Mouse (Mus musculus) neural tube, embryonic 15.5 days (tissue): ENCODE measurements around the gene Vps11. TPM values are rescaled to one million over a fixed set of nuclear protein-coding genes. Genes with fewer than 3 reads are reported as not detected.
"Not testable (repeated sequence)": the region's sequence is repeated elsewhere in the genome, so short reads cannot be mapped to it uniquely, and the experiment has no call there.

Source experiments
- ATAC-seq: fragments of 200-750 bp; cut with Nextera tagmentation; 2 replicates; pipeline ENCODE4 v1.8.0; 2017; ENCODE audit warnings: mild to moderate bottlenecking, moderate TSS enrichment, moderate library complexity; ENCODE audit not compliant: low FRiP score
- H3K27ac ChIP-seq: fragments of 300-500 bp; sonication (generic); replicated peaks from 2 replicates; pipeline ENCODE4 v1.5.1; 2015; ENCODE audit warnings: mild to moderate bottlenecking, inconsistent platforms
- H3K27me3 ChIP-seq: fragments of 300-500 bp; sonication (generic); replicated peaks from 2 replicates; pipeline ENCODE4 v1.6.1; 2015; ENCODE audit warnings: inconsistent platforms
- H3K36me3 ChIP-seq: fragments of 300-500 bp; sonication (generic); 2 replicates; pipeline ENCODE4 v1.6.1; 2015; ENCODE audit warnings: inconsistent platforms
- H3K4me1 ChIP-seq: fragments of 300-500 bp; sonication (generic); 2 replicates; pipeline ENCODE4 v1.6.1; 2015; ENCODE audit warnings: inconsistent platforms
- H3K4me2 ChIP-seq: fragments of 300-500 bp; sonication (generic); 2 replicates; pipeline ENCODE4 v1.6.1; 2015; ENCODE audit warnings: inconsistent platforms, mild to moderate bottlenecking, moderate library complexity
- H3K4me3 ChIP-seq: fragments of 300-500 bp; sonication (generic); replicated peaks from 2 replicates; pipeline ENCODE4 v1.5.1; 2015; ENCODE audit warnings: mild to moderate bottlenecking, inconsistent platforms
- H3K9ac ChIP-seq: fragments of 300-500 bp; sonication (generic); replicated peaks from 2 replicates; pipeline ENCODE4 v1.6.1; 2015; ENCODE audit warnings: mild to moderate bottlenecking, inconsistent platforms
- H3K9me3 ChIP-seq: fragments of 300-500 bp; sonication (generic); replicated peaks from 2 replicates; pipeline ENCODE4 v1.6.1; 2016; ENCODE audit warnings: inconsistent platforms
- WGBS: fragments of 180-500 bp; shearing (Covaris S2); methylation state at CpG from one replicate; pipeline ENCODE4 v1.1.7; 2015; ENCODE audit warnings: mixed read lengths; 5-methylcytosine and 5-hydroxymethylcytosine counted together
- polyA plus RNA-seq: library from polyadenylated mRNA; unstranded; fragments of >200 nt; fragmentation: Nextera tagmentation; extraction: Ambion mirVana; gene quantifications from 2 replicates; pipeline ENCODE4 v1.2.1, GENCODE M21; 2015

The Vps11 gene
- polyA plus RNA-seq, 1 experiment from 2014 or later, result 40.8 TPM

DNA sequence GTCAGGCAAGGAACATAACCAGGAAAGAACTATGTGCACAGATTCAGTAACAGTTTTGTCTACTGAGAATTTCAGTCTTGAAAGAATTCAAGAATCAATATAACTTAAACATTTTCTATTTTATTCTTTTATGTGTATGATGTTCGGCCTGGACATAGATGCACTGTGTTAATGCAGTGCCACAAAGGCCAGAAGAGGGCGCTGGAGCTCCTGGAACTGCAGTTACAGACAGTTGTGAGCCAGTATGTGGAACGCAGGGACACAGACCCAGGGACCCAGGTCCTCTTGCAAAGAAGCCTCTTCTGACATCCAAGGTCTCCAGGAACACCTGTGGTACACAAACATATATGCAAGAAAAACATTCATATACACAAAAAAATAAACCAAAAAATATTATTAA is 3.0 kb upstream of the Vps11 start:
- H3K4me2 ChIP-seq, result no peak overlapping the region
- no peaks in the 10 kb centered on the region for H3K9me3 ChIP-seq
- no peak overlapping the region for H3K4me3 ChIP-seq
- ATAC-seq, result no peak
- H3K36me3 ChIP-seq, result peaks cover 3% of the 10 kb centered on the region
- H3K9ac ChIP-seq, result no peak overlapping the region
- 67% methylated on average over 3 of the region's 3 CpGs for WGBS
- H3K27me3 ChIP-seq, result no peaks in the 10 kb centered on the region
- no peak overlapping the region for H3K27ac ChIP-seq
- H3K4me1 ChIP-seq, result peaks cover 8% of the 10 kb centered on the region

GRCm38 (mm10) chr9:44361931-44362330 is 461 bp upstream of the Vps11 start:
- H3K9ac ChIP-seq, result peak overlapping the region; percentile 62; the same call in 1 of the 2 replicates
- H3K27me3 ChIP-seq, H3K9me3 ChIP-seq: not testable (repeated sequence)
- peak; percentile 39; the same call in 1 of the 2 replicates for ATAC-seq
- 40% methylated on average over 4 of the region's 4 CpGs for WGBS
- H3K4me1 ChIP-seq, result peaks cover 11% of the 10 kb centered on the region
- H3K4me2 ChIP-seq, result peak overlapping the region; percentile 67
- peak overlapping the region; percentile 68 for H3K27ac ChIP-seq
- H3K36me3 ChIP-seq, result peaks cover 25% of the 10 kb centered on the region
- peak overlapping the region; percentile 57 for H3K4me3 ChIP-seq

GRCm38 (mm10) chr9:44357207-44357606 is 4.3 kb downstream of the Vps11 start:
- Histone ChIP-seq H3K27me3 (no peaks in the 10 kb centered on the region), H3K9ac (no peak overlapping the region), H3K27ac (no peak overlapping the region), H3K4me1 (peaks cover 11% of the 10 kb centered on the region), H3K4me3 (no peak overlapping the region), H3K9me3 (no peaks in the 10 kb centered on the region), H3K4me2 (no peak overlapping the region), H3K36me3 (peaks cover 72% of the 10 kb centered on the region)
- no peak for ATAC-seq
- WGBS, result 70% methylated on average over 4 of the region's 4 CpGs

GRCm38 (mm10) chr9:44353142-44353541 is 8.3 kb downstream of the Vps11 start:
- Histone ChIP-seq H3K27me3 (no peaks in the 10 kb centered on the region), H3K27ac (no peak overlapping the region), H3K4me2 (no peak overlapping the region), H3K4me1 (peaks cover 3% of the 10 kb centered on the region; the same call in 1 of the 2 replicates), H3K4me3 (no peak overlapping the region), H3K9ac (no peak overlapping the region), H3K9me3 (no peaks in the 10 kb centered on the region), H3K36me3 (peaks cover 95% of the 10 kb centered on the region)
- ATAC-seq, result no peak
- WGBS, result 97% methylated on average over 6 of the region's 6 CpGs

DNA sequence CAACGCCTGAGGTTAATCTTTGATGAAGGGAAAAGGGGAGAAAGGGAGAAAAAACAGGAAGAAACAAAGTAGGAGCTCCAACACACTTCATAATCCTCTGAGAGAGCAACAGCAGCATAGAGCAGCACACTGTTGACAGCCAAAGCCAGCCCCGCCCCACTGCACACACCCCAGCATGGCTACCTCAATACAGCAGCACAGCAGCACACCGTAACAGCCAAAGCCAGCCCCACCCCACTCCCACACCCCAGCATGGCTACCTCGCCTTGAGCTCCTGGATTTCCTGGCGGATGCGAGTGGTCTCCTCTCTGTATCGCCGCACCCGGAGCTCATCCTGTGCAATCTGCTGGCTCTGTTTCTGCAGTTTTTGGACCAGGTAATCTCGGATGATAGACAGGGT is 9.1 kb downstream of the Vps11 start:
- Histone ChIP-seq H3K4me2 (no peak overlapping the region), H3K27ac (no peak overlapping the region)
- ATAC-seq, result no peak

GRCm38 (mm10) chr9:44351396-44351795 is 10.1 kb downstream of the Vps11 start:
- Histone ChIP-seq H3K9me3 (no peaks in the 10 kb centered on the region), H3K36me3 (peaks cover 95% of the 10 kb centered on the region), H3K27ac (no peak overlapping the region), H3K4me3 (no peak overlapping the region), H3K27me3 (no peaks in the 10 kb centered on the region), H3K4me1 (no peaks in the 10 kb centered on the region), H3K9ac (no peak overlapping the region), H3K4me2 (no peak overlapping the region)
- WGBS, result 95% methylated on average over 4 of the region's 4 CpGs
- ATAC-seq, result no peak

More for the DNA sequence above, 9.1 kb downstream of the Vps11 start:
- Histone ChIP-seq H3K4me3 (no peak overlapping the region), H3K4me1 (no peaks in the 10 kb centered on the region), H3K9ac (no peak overlapping the region), H3K27me3 (no peaks in the 10 kb centered on the region), H3K9me3 (no peaks in the 10 kb centered on the region), H3K36me3 (peaks cover 97% of the 10 kb centered on the region)
- 94% methylated on average over 10 of the region's 10 CpGs for WGBS

DNA sequence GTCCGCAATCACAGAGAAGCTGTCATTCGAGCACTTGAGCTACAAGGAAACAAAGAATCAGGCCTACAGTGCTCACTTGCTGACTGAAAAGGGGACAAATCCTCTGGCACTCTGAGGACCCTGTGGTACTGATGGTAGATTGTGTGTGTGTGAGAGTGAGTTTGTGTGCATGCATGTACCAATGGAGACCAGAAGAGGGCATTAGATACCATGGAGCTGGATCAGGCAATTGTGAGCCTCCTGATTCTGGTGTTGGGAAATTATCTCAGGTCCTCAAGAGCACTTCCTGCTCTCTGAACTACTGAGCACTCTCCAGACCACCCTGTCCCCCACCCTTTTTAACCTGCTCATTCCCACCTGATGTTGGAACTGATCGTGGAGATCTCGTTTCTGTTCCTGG is 12.9 kb downstream of the Vps11 start:
- peaks cover 70% of the 10 kb centered on the region for H3K36me3 ChIP-seq
- no peak for ATAC-seq

GRCm38 (mm10) chr9:44347621-44348020 is 13.8 kb downstream of the Vps11 start:
- H3K9ac ChIP-seq, result no peak overlapping the region
- peaks cover 61% of the 10 kb centered on the region for H3K36me3 ChIP-seq

More for the DNA sequence above, 12.9 kb downstream of the Vps11 start:
- no peaks in the 10 kb centered on the region for H3K9me3 ChIP-seq
- H3K27ac ChIP-seq, result no peak overlapping the region
- no peak overlapping the region for H3K4me2 ChIP-seq
- H3K4me3 ChIP-seq, result no peak overlapping the region
- H3K9ac ChIP-seq, result no peak overlapping the region
- 97% methylated on average over 4 of the region's 4 CpGs for WGBS
- peaks cover 5% of the 10 kb centered on the region; the same call in 1 of the 2 replicates for H3K4me1 ChIP-seq
- H3K27me3 ChIP-seq, result no peaks in the 10 kb centered on the region

GRCm38 (mm10) chr9:44347166-44347565 is 14.3 kb downstream of the Vps11 start:
- peaks cover 56% of the 10 kb centered on the region for H3K36me3 ChIP-seq
- WGBS, result 94% methylated on average over 9 of the region's 9 CpGs
- H3K27me3 ChIP-seq, result no peaks in the 10 kb centered on the region
- H3K9me3 ChIP-seq, result no peaks in the 10 kb centered on the region
- no peak overlapping the region for H3K9ac ChIP-seq
- no peak overlapping the region for H3K4me3 ChIP-seq
- H3K4me1 ChIP-seq, result peaks cover 18% of the 10 kb centered on the region
- no peak overlapping the region for H3K27ac ChIP-seq
- no peak overlapping the region for H3K4me2 ChIP-seq
- ATAC-seq, result no peak

More at GRCm38 (mm10) chr9:44347621-44348020, 13.8 kb downstream of the Vps11 start:
- H3K9me3 ChIP-seq, result no peaks in the 10 kb centered on the region
- 94% methylated on average over 4 of the region's 4 CpGs for WGBS
- H3K4me3 ChIP-seq, result no peak overlapping the region
- no peaks in the 10 kb centered on the region for H3K27me3 ChIP-seq
- peaks cover 14% of the 10 kb centered on the region for H3K4me1 ChIP-seq
- H3K27ac ChIP-seq, result no peak overlapping the region
- no peak overlapping the region for H3K4me2 ChIP-seq
- ATAC-seq, result no peak

DNA sequence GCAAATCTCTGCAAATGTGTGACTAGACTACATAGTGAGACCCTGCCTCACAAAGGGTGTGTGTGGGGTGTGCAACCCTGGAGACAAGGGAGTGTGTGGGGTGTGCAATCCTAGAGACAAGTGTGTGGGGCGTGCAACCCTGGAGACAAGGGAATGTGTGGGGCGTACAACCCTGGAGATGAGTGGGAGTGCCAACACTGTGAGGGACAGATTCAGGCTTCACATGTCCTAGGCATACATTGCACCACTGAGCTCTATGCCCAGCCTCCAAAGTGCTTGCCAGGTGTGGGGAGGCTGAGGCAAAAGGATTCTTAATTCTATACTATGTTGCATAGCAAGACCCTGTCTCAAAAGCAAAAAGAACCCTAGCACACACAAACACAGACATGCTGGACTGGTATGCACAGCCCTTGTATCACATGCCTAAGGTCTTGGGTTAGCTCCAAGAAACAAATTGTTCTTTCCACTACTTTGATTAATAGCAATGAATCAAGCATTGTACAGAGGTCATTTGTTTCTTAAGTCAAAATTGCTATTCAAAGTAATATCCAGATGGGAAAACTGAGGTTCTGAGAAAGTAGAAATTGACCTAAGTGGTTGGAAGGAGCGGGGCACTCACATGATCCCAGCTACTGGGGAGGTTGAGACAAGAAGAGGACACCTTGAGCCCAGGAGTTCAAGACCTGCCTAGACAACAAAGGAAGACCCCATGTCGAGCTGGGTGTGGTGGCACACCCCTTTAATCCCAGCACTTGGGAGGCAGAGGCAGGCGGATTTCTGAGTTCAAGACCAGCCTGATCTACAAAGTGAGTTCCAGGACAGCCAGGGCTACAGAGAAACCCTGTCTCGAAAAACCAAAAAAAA is 15.7 kb downstream of the Vps11 start:
- no peak overlapping the region for H3K9ac ChIP-seq
- no peak overlapping the region for H3K4me2 ChIP-seq
- no peak overlapping the region for H3K27ac ChIP-seq
- H3K4me3 ChIP-seq, result no peak overlapping the region
- 95% methylated on average over 6 of the region's 6 CpGs for WGBS
- peaks cover 42% of the 10 kb centered on the region for H3K36me3 ChIP-seq
- peaks cover 20% of the 10 kb centered on the region for H3K4me1 ChIP-seq
- H3K9me3 ChIP-seq, result no peaks in the 10 kb centered on the region
- no peaks in the 10 kb centered on the region for H3K27me3 ChIP-seq
- ATAC-seq, result no peak

GRCm38 (mm10) chr9:44343781-44344421 is 17.6 kb downstream of the Vps11 start, which contains the start of gene Hmbs:
TSS of gene Hmbs (minus strand) at chr9:44344228.
- H3K4me2 ChIP-seq, result peak within 1 kb of the TSS; percentile 70
- H3K4me1 ChIP-seq, result peaks cover 20% of the 10 kb centered on the region
- peak within 1 kb of the TSS; percentile 92 for H3K4me3 ChIP-seq
- peak within 1 kb of the TSS; percentile 86 for H3K9ac ChIP-seq
- peaks cover 31% of the 10 kb centered on the region for H3K36me3 ChIP-seq
- peak; percentile 95 for ATAC-seq
- no peaks in the 10 kb centered on the region for H3K9me3 ChIP-seq
- peak within 1 kb of the TSS; percentile 99 for H3K27ac ChIP-seq
- WGBS, result under 1% methylated on average over 39 of the region's 39 CpGs
- H3K27me3 ChIP-seq, result no peaks in the 10 kb centered on the region
